Mouse (Mus musculus): ENCODE data around the gene Uqcrh.

Gene Uqcrh

DNA sequence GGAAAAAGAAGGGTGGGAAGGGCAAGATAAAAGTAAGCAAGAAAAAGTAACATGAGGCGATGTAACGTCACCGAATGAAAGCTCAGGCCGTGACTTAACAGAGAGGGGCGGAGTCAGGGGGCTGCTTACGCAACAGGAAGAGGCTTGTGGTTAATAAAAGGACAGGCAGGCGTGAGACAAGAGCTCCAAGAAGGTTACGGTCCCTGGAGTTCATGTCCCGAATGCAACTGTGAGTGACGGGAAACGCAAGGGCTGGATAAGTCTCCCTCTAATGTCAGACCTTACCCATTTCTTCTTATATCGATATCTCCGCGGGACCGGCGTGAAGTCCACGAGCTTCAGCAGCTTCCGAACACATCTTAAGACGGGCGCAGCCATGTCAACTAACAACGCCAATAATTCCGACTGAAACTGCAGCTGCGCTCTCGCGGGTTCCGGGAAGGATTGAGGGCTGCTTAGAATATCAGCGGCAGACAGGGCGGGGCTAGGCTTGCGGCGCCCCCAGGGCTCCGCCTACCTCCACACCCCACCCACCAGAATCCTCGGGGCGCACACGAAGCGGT is 21.4 kb downstream of the Uqcrh start, which contains the start of gene Nsun4:
Gene Nsun4, minus strand, starts transcription at position 478 of the 563 bp plus-strand sequence.
- peak; percentile 92 to 93 for DNase-seq

DNA sequence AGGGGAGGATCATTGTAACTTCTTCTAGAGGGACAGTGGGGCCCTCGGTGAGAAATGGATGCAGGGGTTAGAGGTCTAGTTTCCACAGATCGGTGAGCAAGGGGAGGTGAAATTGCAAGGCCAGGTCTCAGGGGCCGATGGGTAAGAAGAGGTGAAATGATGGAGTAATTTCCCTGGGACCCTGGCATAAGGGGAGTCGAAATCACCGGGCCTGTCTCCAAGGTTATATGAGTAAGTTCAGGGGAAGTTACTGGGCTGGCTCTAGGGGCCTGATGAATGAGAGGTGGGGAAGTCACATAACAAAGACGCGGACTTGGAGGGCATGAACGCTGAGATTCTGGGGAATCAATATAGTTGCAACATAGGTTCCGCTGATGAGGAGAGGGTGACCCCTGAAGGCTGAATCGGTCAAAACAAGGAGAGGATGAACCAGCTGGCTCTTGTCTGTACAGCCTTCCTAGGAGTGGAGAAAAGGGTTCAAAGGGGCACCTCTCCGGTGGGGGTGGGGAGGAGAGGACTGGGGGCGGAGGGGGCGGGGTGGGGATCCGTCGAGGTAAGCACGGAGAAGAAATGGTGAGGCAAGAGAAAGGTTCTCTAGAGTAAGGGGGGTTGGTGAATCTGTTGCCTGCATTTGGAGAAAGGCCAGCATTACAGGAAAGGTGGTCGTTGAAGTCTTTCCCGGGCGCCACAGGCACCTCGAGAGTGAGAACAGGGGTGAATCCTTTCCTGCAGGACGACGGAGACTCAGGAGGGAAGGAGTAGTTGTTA is 22.2 kb downstream of the Uqcrh start:
- DNase-seq = peak; percentile 62 to 67

DNA sequence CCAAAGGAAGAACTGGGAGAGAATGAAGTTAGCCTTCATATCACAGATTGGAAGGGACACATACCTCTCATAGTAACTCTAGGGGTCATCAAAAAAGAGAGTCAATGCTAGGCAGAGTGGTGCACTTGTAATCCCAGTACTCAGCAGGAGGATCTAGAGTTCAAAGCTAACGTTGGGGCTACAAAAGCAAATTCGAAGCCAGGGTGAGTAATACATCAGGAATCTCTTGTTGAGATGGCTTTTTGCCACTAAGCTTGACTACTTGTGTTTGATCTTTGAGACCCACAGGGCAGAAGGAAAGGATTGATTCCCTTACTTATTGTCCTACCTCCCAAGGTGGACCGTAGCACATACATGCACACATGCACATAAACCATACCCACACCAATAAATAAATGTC is 25.7 kb downstream of the Uqcrh start:
- no peak for DNase-seq

DNA sequence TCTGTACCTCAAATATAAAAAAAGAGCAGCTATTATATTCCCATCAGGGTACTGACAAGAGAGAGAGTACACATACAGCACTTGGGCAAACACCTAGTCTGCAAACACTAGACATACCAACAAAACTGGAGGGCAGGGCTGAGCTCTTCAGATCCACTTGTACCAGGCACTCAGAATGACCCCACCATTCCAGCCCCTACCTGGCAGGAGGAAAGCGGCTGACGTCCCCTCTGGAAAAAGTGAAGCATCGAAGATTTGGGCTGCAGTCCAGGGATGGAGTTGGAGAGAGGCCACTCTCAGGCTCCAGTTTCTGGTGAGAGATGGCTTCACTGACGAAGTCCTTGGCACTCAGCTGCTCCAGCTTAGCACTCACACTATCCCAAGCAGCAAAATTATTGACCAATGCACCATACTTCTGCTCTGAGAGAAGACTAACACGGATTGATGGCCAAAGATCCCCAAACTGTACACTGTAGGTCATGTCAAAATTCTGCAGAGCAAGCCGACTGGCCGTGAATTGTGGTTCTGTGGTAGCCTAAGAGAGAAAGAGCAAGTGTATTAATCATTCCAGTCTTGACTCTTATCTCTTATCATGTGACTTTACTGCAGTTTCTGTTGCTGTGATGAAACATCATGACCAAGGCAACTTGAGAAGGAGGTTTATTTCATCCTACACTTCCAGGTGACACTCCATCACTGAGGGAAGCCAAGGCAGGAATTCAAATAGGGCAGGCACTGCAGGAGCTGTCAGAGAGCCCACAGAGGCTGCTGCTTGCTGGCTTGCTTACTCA is 26.5 kb downstream of the Uqcrh start:
- DNase-seq = no peak

DNA sequence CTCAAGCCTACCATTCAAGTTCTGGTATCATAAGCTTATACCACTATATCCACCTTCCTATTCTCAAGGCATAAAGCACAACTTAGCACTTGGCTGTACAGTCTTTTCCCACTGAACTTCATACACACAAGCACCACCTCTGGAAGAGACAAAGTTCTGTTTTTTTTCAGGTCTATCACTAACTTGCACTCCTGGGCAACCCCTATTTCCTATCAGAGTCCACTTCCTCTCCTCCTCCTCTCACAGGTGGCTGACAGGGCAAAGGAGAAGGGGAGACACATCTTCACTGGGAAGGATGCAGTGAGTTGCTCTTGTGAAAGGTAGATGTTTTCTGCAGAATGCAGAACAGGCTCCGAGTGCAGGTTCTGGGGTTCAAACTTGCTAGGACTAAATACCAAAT is 27.2 kb downstream of the Uqcrh start:
- DNase-seq = no peak

DNA sequence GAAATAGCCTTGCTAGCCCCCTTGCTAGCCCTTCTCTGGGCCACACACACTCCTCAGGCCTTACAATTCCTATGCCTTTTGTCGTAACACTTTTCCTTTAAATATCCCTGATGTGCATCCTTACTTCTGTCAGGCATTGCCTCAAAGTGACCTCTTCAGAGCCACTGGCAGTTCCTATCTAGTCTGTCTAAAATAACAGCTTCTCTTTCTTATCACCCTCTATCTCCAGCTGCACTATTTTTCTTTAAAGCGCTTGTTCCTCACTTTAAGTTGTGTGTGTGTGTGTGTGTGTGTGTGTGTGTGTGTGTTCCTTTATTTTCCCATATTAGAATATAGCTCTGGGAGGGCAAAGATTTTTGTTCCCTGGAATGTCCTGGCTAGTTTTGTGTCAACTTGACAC is 28.3 kb downstream of the Uqcrh start:
- DNase-seq = no peak

DNA sequence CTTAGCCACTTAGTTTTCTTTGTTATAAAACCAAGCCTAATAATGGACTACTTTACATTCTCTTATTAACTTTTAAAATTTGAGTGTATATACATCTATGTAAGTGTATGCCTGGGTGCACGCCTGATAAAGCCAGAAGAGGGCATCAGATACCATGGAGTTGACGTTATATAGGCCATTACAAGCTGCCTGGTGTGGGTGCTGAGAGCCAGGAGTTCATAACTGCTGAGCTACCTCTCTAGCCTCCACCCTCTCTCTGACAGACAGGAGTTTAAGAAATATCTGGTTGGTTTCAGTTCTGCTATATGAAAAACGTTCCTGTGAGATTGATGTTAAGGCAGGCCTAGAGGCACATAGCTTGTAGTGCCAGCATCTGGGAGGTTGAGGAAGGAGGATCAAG is 32.7 kb downstream of the Uqcrh start:
- DNase-seq = no peak

DNA sequence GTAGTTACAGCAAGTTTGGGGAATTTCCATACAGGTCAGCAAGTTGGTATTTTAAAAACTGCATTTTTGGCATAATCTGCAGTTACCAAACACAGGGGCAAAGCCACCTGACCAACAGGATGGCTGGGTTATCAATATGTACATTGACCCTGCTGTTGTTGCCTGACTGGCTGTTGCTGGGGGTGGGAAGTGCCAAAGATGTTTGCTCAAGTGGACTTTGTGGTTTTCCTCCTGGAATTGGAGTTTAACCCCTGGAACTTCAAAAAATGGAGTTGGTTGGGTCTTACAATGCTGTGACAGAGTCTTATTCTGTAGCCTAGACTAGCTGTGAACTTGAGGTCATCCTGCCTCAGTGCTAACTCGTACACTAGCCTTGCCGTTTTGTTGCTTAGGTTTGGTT is 34.4 kb downstream of the Uqcrh start:
- DNase-seq = no peak

DNA sequence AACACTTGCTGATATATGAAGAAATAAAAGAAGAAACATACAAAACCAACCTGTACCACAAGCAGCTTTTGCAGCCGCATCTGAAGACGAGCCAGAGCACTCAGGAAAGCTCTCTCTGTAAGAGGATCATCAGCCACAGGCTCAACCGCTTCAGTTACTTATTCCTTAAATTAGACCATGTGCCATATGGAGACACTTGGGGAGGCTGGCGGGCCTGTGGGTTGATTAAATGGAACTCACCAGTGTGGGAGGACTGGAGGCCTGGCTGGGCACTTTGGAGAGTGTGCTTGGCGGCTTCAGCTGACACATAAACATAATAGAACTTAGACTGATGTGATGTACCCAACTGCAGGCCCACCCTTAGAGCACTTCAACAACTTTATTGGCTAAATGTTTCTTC is 41.5 kb downstream of the Uqcrh start:
- DNase-seq = no peak

DNA sequence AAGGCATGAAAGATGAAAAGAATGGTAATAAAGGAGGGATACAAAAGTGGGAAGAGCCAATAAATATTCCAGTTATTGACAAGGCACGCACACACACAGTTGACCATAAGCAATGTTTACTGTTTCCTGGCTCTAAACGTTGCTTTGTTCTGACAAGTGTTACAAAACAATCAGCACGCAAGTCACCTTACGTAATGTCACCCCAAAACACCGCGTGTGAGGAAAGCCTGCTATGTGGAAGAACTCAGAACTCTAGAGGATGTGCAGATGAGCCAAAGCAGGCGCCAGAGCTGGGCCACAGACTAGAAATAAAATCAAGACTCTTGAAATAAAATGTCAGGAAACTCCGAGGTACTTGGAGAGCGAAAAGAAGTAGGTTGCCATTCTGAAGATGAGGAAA is 42.0 kb downstream of the Uqcrh start:
- DNase-seq = no peak

DNA sequence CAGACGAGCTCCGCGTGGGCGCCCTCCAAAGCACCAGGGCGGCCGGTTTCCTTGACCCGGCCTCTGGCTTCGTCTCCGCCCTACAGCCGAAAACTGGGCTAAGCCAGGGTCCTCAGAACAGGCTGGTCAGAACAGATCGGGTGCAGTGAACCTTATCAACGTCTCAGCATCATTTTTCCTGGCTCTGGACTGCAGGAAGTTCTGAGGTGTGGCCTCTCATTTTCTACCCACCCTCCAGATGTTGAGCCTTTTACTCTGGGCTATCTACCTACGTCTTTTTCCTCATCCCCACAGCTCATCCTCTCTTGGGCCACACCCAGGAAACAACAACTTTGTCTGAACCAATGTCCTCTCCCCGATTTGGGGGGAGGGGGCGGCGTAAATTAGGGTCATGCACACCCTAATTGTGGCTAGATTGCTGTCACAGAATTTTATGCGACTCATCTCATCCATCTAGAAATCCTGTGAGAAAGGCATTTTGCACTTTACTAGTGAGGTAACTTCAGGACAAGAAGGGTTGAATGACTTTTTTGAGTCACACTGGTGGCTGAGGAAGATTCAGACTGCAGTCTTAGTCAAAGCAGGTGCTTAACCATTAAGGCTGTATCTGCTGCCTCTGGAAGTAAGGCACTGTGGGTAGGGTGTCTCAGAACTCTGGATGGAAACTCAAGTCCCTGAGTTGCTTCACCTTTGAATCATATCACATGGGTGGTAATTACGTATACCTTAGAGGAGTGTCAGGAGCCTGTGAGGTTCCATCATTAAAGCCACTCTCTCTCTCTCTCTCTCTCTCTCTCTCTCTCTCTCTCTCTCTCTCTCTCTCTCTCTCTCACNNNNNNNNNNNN is 56.7 kb downstream of the Uqcrh start, which contains the start of gene Faah:
Gene Faah, minus strand, starts transcription at position 25 of the 845 bp plus-strand sequence.
- DNase-seq = no peak

DNA sequence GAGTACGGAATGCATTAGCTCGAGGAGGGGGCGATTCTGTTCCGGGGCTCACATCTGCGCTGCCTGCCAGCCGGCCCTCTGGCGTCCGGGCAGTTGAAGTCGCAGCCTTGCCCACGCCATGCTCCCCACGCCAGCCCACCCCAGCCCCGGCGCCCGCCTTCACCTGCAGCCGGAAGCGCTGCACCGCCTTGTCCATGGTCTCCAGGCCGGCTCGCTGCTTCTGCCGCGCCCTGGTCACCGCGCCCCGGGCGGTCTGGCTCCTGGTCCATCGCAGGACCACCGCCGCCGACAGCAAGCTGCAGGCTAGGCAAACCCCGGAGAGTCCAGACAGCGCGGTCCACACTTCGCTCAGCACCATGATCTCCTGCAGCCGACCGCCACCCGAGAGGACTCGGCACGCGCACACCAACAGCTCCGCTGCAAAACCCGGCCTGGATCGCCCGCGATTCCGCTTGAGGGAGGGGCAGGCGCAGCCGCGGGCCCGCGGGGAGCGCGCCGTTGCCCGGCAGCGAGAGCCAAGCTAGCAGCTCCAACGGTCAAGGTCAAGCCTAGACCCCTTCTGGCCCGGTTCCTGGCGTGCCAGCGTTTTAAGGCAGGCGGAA is 57.5 kb downstream of the Uqcrh start:
- DNase-seq = peak; percentile 77 to 79
